Mouse (Mus musculus): ENCODE results near the gene Lipe.
"Not testable (repeated sequence)": the region's sequence is repeated elsewhere in the genome, so short reads cannot be mapped to it uniquely, and the experiment has no call there.

Gene Lipe

GRCm38 (mm10) chr7:25398610-25399009 is at the start of gene Lipe:
TSS of gene Lipe (minus strand) at chr7:25398710.
- DNase-seq: no peak

GRCm38 (mm10) chr7:25440816-25441153 is 42.3 kb upstream of the Lipe start:
- no peak for DNase-seq

GRCm38 (mm10) chr7:25439978-25440815 is 41.7 kb upstream of the Lipe start:
- DNase-seq: peak; percentile 81 to 87

GRCm38 (mm10) chr7:25439124-25439822 is 40.8 kb upstream of the Lipe start:
- peak; percentile 24 to 68 for DNase-seq

GRCm38 (mm10) chr7:25436704-25437103 is 38.2 kb upstream of the Lipe start:
- DNase-seq: no peak

- peak; percentile 63 to 79 for DNase-seq
These were observed 37.7 kb upstream of the Lipe start for GRCm38 (mm10) chr7:25436226-25436625.

GRCm38 (mm10) chr7:25435546-25435851 is 37.0 kb upstream of the Lipe start:
- DNase-seq: no peak

- DNase-seq: peak; percentile 45 to 70
These were observed 36.4 kb upstream of the Lipe start for GRCm38 (mm10) chr7:25434654-25435545.

GRCm38 (mm10) chr7:25433781-25434560 is 35.5 kb upstream of the Lipe start:
- no peak for DNase-seq

GRCm38 (mm10) chr7:25433007-25433541 is 34.6 kb upstream of the Lipe start:
- peak; percentile 38 to 62 for DNase-seq

GRCm38 (mm10) chr7:25432381-25432780 is 33.9 kb upstream of the Lipe start:
- DNase-seq: no peak

- DNase-seq: peak in 1 of 2 experiments; percentile 59
These were observed 31.6 kb upstream of the Lipe start for GRCm38 (mm10) chr7:25429886-25430784.

- peak in 1 of 2 experiments; percentile 44 for DNase-seq
These were observed 29.8 kb upstream of the Lipe start for GRCm38 (mm10) chr7:25428321-25428720.

GRCm38 (mm10) chr7:25427144-25427543 is 28.6 kb upstream of the Lipe start:
- no peak for DNase-seq

- not testable (repeated sequence) for DNase-seq
These were observed 27.9 kb upstream of the Lipe start for GRCm38 (mm10) chr7:25426380-25426779.

GRCm38 (mm10) chr7:25424429-25424828 is 25.9 kb upstream of the Lipe start:
- peak; percentile 70 to 84 for DNase-seq

- no peak for DNase-seq
These were observed 23.9 kb upstream of the Lipe start for GRCm38 (mm10) chr7:25422286-25422841.

- DNase-seq: no peak
These were observed 21.4 kb upstream of the Lipe start for GRCm38 (mm10) chr7:25419943-25420342.

- no peak for DNase-seq
These were observed 21.0 kb upstream of the Lipe start for GRCm38 (mm10) chr7:25419536-25419935.

GRCm38 (mm10) chr7:25417597-25417996 is 19.1 kb upstream of the Lipe start:
- no peak for DNase-seq
